ENCODE assay signal across 27 mouse cellular contexts in the genomic region with DNA sequence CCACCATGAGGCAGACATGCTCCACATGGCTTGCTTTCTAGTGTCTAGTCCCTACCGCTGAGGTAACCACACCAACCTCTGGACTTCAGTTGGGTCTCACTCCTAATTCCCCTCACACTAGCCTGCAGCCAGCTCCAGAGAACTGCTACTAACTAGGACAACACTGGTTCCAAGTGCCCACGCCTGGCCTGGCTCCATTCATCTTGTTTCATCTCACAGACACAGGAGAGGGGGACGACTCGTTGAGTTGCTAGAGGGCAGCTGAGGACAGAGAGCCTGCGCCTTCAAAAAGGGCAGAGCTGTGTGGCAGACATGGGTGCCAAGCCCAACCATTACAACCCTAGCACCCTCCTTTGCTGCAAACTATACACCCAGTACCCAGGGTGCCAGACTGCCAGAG.
DNase-seq lines count a peak whose midpoint lies in the region; ATAC-seq lines count a peak whose summit lies in the region.
"Had no signal": no experiment of that assay in that cellular context is flagged by ENCODE, and none has a peak within 500 bp of the region (broad histone marks: within the 10 kb centered on the region; RNA-seq: fewer than 3 reads in every experiment).

No protein-coding gene starts in this region.

- no peak overlapping the region for H3K27ac ChIP-seq in kidney, embryonic 16.5 days (ENCODE audit: low read length)
- H3K27ac ChIP-seq in midbrain, embryonic 13.5 days, result peak overlapping the region; percentile 19; the same call in 1 of the 2 replicates
- H3K27ac ChIP-seq in midbrain, embryonic 15.5 days, result no peak overlapping the region
- H3K27ac ChIP-seq in hindbrain, embryonic 13.5 days, result no peak overlapping the region
- H3K27ac ChIP-seq: heart, embryonic 15.5 days; hindbrain, postnatal 0 days; intestine, embryonic 15.5 days; kidney, postnatal 0 days; liver, embryonic 14.5 days; neural tube, embryonic 13.5 days; stomach, postnatal 0 days had no signal

- DNase-seq in kidney, postnatal 25 days, result no peak
- peak; percentile 46 to 59 for DNase-seq in right cerebral cortex, adult 2 months (ENCODE audit: low spot score in 2 of 2)
- DNase-seq in telencephalon, adult 2 months (ENCODE audit: low read depth, low spot score), result peak; percentile 54
- DNase-seq: adrenal gland, adult 2 months; adrenal gland, postnatal 36 days; cerebellum, adult 2 months; cerebellum, postnatal 14 days; forebrain, postnatal 0 days; kidney, adult 2 months; liver; lung, embryonic 14.5 days; lung, postnatal 14 days; thymus, adult 2 months; thymus, postnatal 36 days had no signal

- WGBS in kidney, embryonic 16.5 days, result 89% methylated on average over 5 of the region's 5 CpGs
- WGBS in midbrain, embryonic 13.5 days, result 95% methylated on average over 5 of the region's 5 CpGs
- 87% methylated on average over 5 of the region's 5 CpGs for whole genome bisulfite sequencing in midbrain, embryonic 15.5 days
- WGBS in hindbrain, embryonic 13.5 days, result 92% methylated on average over 5 of the region's 5 CpGs

- H3K9ac ChIP-seq in kidney, embryonic 16.5 days (replicated peaks; ENCODE audit: low read length), result no peak overlapping the region
- H3K9ac ChIP-seq in midbrain, embryonic 13.5 days (replicated peaks), result no peak overlapping the region
- H3K9ac ChIP-seq in midbrain, embryonic 15.5 days, result no peak overlapping the region
- no peak overlapping the region for H3K9ac ChIP-seq in hindbrain, embryonic 13.5 days
- H3K9ac ChIP-seq: forebrain, postnatal 0 days; heart, embryonic 15.5 days; intestine, embryonic 15.5 days; liver, embryonic 14.5 days; lung, embryonic 14.5 days; neural tube, embryonic 13.5 days had no signal

- 0 out of 2 replicates have a peak, but pooled peaks have one; percentile 19 for ATAC-seq in kidney, embryonic 16.5 days (ENCODE audit: low FRiP score, low TSS enrichment)
- ATAC-seq in midbrain, embryonic 13.5 days, result no peak
- ATAC-seq in midbrain, embryonic 15.5 days (replicated peaks), result no peak
- no peak for ATAC-seq in hindbrain, embryonic 13.5 days (ENCODE audit: low FRiP score)
- ATAC-seq: CD4-positive, CD25-positive, alpha-beta regulatory T cell, adult 4 months; hindbrain, postnatal 0 days; intestine, embryonic 15.5 days had no signal

- no peaks in the 10 kb centered on the region for H3K4me1 ChIP-seq in kidney, embryonic 16.5 days (ENCODE audit: insufficient read depth, low read length)
- H3K4me1 ChIP-seq in midbrain, embryonic 13.5 days (replicated peaks), result peaks cover 23% of the 10 kb centered on the region
- H3K4me1 ChIP-seq in midbrain, embryonic 15.5 days, result peaks cover 10% of the 10 kb centered on the region
- peaks cover 4% of the 10 kb centered on the region for H3K4me1 ChIP-seq in hindbrain, embryonic 13.5 days (replicated peaks)
- H3K4me1 ChIP-seq: heart, embryonic 15.5 days; intestine, embryonic 15.5 days had no signal

- no peaks in the 10 kb centered on the region for H3K36me3 ChIP-seq in kidney, embryonic 16.5 days (ENCODE audit: insufficient read depth, low read length)
- H3K36me3 ChIP-seq in midbrain, embryonic 13.5 days, result no peaks in the 10 kb centered on the region
- no peaks in the 10 kb centered on the region for H3K36me3 ChIP-seq in midbrain, embryonic 15.5 days (replicated peaks)
- H3K36me3 ChIP-seq in hindbrain, embryonic 13.5 days, result no peaks in the 10 kb centered on the region
- H3K36me3 ChIP-seq: heart, embryonic 15.5 days; intestine, embryonic 15.5 days; neural tube, embryonic 13.5 days had no signal

- H3K27me3 ChIP-seq in kidney, embryonic 16.5 days (ENCODE audit: insufficient read depth, low read length), result no peaks in the 10 kb centered on the region
- no peaks in the 10 kb centered on the region for H3K27me3 ChIP-seq in midbrain, embryonic 13.5 days
- no peaks in the 10 kb centered on the region for H3K27me3 ChIP-seq in midbrain, embryonic 15.5 days (replicated peaks)
- no peaks in the 10 kb centered on the region for H3K27me3 ChIP-seq in hindbrain, embryonic 13.5 days
- H3K27me3 ChIP-seq: heart, embryonic 15.5 days; intestine, embryonic 15.5 days; neural tube, embryonic 13.5 days had no signal

- H3K9me3 ChIP-seq in kidney, embryonic 16.5 days (ENCODE audit: low read length), result no peaks in the 10 kb centered on the region
- no peaks in the 10 kb centered on the region for H3K9me3 ChIP-seq in midbrain, embryonic 13.5 days
- H3K9me3 ChIP-seq in midbrain, embryonic 15.5 days, result no peaks in the 10 kb centered on the region
- no peaks in the 10 kb centered on the region for H3K9me3 ChIP-seq in hindbrain, embryonic 13.5 days
- H3K9me3 ChIP-seq: heart, embryonic 15.5 days; intestine, embryonic 15.5 days; neural tube, embryonic 13.5 days had no signal

- no peak overlapping the region for H3K4me2 ChIP-seq in kidney, embryonic 16.5 days (replicated peaks; ENCODE audit: low read depth, low read length)
- no peak overlapping the region for H3K4me2 ChIP-seq in midbrain, embryonic 13.5 days (replicated peaks)
- H3K4me2 ChIP-seq in midbrain, embryonic 15.5 days, result no peak overlapping the region
- H3K4me2 ChIP-seq in hindbrain, embryonic 13.5 days, result no peak overlapping the region
- H3K4me2 ChIP-seq: heart, embryonic 15.5 days; intestine, embryonic 15.5 days; lung, embryonic 14.5 days; neural tube, embryonic 13.5 days had no signal

- H3K4me3 ChIP-seq in kidney, embryonic 16.5 days (ENCODE audit: low read length), result no peak overlapping the region
- no peak overlapping the region for H3K4me3 ChIP-seq in midbrain, embryonic 13.5 days (replicated peaks)
- H3K4me3 ChIP-seq in midbrain, embryonic 15.5 days, result no peak overlapping the region
- no peak overlapping the region for H3K4me3 ChIP-seq in hindbrain, embryonic 13.5 days
- H3K4me3 ChIP-seq: erythroblast, embryonic 14.5 days; heart, embryonic 15.5 days; intestine, embryonic 15.5 days; neural tube, embryonic 13.5 days had no signal

Comparison
In these comparisons a context has a peak if more than half of its experiments do, and no peak if none do; other contexts are left out.
1. DNase-seq: peak in right cerebral cortex, adult 2 months (2 of 2) and telencephalon, adult 2 months (single experiment); none in kidney, postnatal 25 days (0 of 2).